Mouse (Mus musculus) CH12.LX (cell line): ENCODE measurements at regions not wholly inside any gene's neighbourhood (a gene's known extent, or its start where the extent isn't known, plus 50 kb on each side); places are given as distances from the start of the nearest gene placed in this dataset.

ENCODE experiments used
- DNase-seq: peaks from one replicate; pipeline ENCODE4 v3.0.0-alpha.2; 2013; ENCODE audit errors: extremely low read depth
- H3K27ac ChIP-seq: 2 replicates; pipeline ENCODE4 v1.5.1; 2012; ENCODE audit warnings: low read depth, mild to moderate bottlenecking, control low read depth, moderate library complexity; ENCODE audit not compliant: insufficient read depth
- H3K27me3 ChIP-seq: replicated peaks from 2 replicates; pipeline ENCODE3; 2012; ENCODE audit warnings: inconsistent platforms
- H3K36me3 ChIP-seq, 2 experiments: replicated peaks in 1 of 2; 2 replicates each; pipeline versions ENCODE3 to v1.6.1; 2012; ENCODE audit warnings: inconsistent platforms in 1 of 2, low read length in 1 of 2, mild to moderate bottlenecking in 1 of 2, mixed read lengths in 1 of 2, moderate library complexity in 1 of 2; ENCODE audit not compliant: control insufficient read depth in 1 of 2, insufficient read depth in 1 of 2
- H3K4me1 ChIP-seq, 2 experiments: 2 replicates each; pipeline ENCODE4 v1.6.1; 2012; ENCODE audit warnings: inconsistent platforms in 1 of 2, moderate library complexity in 1 of 2; ENCODE audit not compliant: insufficient read depth in 2 of 2, control insufficient read depth in 1 of 2
- H3K4me2 ChIP-seq: 2 replicates; pipeline ENCODE4 v1.6.1; 2012; ENCODE audit warnings: low read depth, mild to moderate bottlenecking, control low read depth; ENCODE audit not compliant: poor library complexity, insufficient read depth, severe bottlenecking
- H3K4me3 ChIP-seq, 3 experiments: fragments of 150-350 bp in 1 of 3; sonication (generic) in 1 of 3; replicated peaks in 1 of 3; 2 replicates each; pipeline versions ENCODE3 to v1.5.1; 2011 to 2012; ENCODE audit warnings: low read depth in 2 of 3, low read length in 2 of 3, mild to moderate bottlenecking in 2 of 3, moderate library complexity in 2 of 3, control low read depth in 1 of 3, improper control_type of control experiment in 1 of 3, inconsistent platforms in 1 of 3, mixed read lengths in 1 of 3; ENCODE audit not compliant: poor library complexity in 1 of 3
- H3K79me2 ChIP-seq: replicated peaks from 2 replicates; pipeline ENCODE4 v1.6.1; 2012; ENCODE audit warnings: mild to moderate bottlenecking, moderate library complexity; ENCODE audit not compliant: control insufficient read depth, poor library complexity, insufficient read depth, severe bottlenecking; ENCODE audit errors: extremely low read depth
- H3K9ac ChIP-seq: 2 replicates; pipeline ENCODE4 v1.6.1; 2012; ENCODE audit warnings: low read depth, mild to moderate bottlenecking, control low read depth, moderate library complexity; ENCODE audit not compliant: insufficient read depth
- H3K9me3 ChIP-seq: replicated peaks from 2 replicates; pipeline ENCODE3; 2012; ENCODE audit warnings: low read length, inconsistent platforms, mixed read lengths
- BHLHE40 ChIP-seq: IDR thresholded peaks from 2 replicates; pipeline ENCODE4 v1.6.1; 2011; ENCODE audit warnings: mild to moderate bottlenecking, low read depth, low read length, improper control_type of control experiment
- CHD1 ChIP-seq: IDR thresholded peaks from 2 replicates; pipeline ENCODE4 v1.6.1; 2012; ENCODE audit warnings: low read depth, low read length, improper control_type of control experiment, inconsistent platforms
- E2F4 ChIP-seq: IDR thresholded peaks from 2 replicates; pipeline ENCODE4 v1.6.1; 2011; ENCODE audit warnings: low read depth, low read length, improper control_type of control experiment; ENCODE audit not compliant: insufficient replicate concordance
- ELF1 ChIP-seq: IDR thresholded peaks from 2 replicates; pipeline ENCODE4 v1.6.1; 2014; ENCODE audit warnings: low read depth, mild to moderate bottlenecking, inconsistent platforms, low read length, improper control_type of control experiment
- ETS1 ChIP-seq: conservative IDR thresholded peaks from 2 replicates; pipeline ENCODE4 v1.6.1; 2012; ENCODE audit warnings: low read depth, mild to moderate bottlenecking, inconsistent platforms, low read length, improper control_type of control experiment, moderate library complexity
- GABPA ChIP-seq: IDR thresholded peaks from 2 replicates; pipeline ENCODE4 v1.6.1; 2012; ENCODE audit warnings: low read depth, low read length, improper control_type of control experiment, inconsistent platforms; ENCODE audit not compliant: insufficient replicate concordance
- HCFC1 ChIP-seq: IDR thresholded peaks from 2 replicates; pipeline ENCODE4 v1.6.1; 2012; ENCODE audit warnings: low read depth, mild to moderate bottlenecking, inconsistent platforms, low read length, improper control_type of control experiment
- IRF4 ChIP-seq: IDR thresholded peaks from 2 replicates; pipeline ENCODE4 v1.6.1; 2014; ENCODE audit warnings: low read depth, mild to moderate bottlenecking, inconsistent platforms, low read length, improper control_type of control experiment
- KAT2A ChIP-seq: IDR thresholded peaks from 2 replicates; pipeline ENCODE4 v1.6.1; 2012; ENCODE audit warnings: low read length, improper control_type of control experiment, inconsistent platforms; ENCODE audit not compliant: insufficient replicate concordance
- MAFK ChIP-seq: IDR thresholded peaks from 2 replicates; pipeline ENCODE4 v1.6.1; 2011; ENCODE audit warnings: low read length, improper control_type of control experiment; ENCODE audit not compliant: insufficient replicate concordance
- MAZ ChIP-seq: IDR thresholded peaks from 2 replicates; pipeline ENCODE4 v1.6.1; 2012; ENCODE audit warnings: low read depth, mild to moderate bottlenecking, inconsistent platforms, low read length, improper control_type of control experiment, moderate library complexity
- NELFE ChIP-seq: IDR thresholded peaks from 2 replicates; pipeline ENCODE4 v1.6.1; 2011; ENCODE audit warnings: low read depth, low read length, improper control_type of control experiment
- NRF1 ChIP-seq: IDR thresholded peaks from 2 replicates; pipeline ENCODE4 v1.6.1; 2014; ENCODE audit warnings: low read depth, mild to moderate bottlenecking, inconsistent platforms, low read length, improper control_type of control experiment, moderate library complexity
- POLR2A ChIP-seq: IDR thresholded peaks from 2 replicates; pipeline ENCODE4 v1.6.1; 2011; ENCODE audit warnings: low read depth, mild to moderate bottlenecking, improper control_type of control experiment, low read length
- SIN3A ChIP-seq: IDR thresholded peaks from 2 replicates; pipeline ENCODE4 v1.6.1; 2012; ENCODE audit warnings: low read length, improper control_type of control experiment, inconsistent platforms
- TBP ChIP-seq: conservative IDR thresholded peaks from 2 replicates; pipeline ENCODE4 v1.6.1; 2011; ENCODE audit warnings: low read depth, low read length, improper control_type of control experiment
- TCF12 ChIP-seq: IDR thresholded peaks from 2 replicates; pipeline ENCODE4 v1.6.1; 2014; ENCODE audit warnings: low read depth, mild to moderate bottlenecking, inconsistent platforms, low read length, improper control_type of control experiment
- UBTF ChIP-seq: IDR thresholded peaks from 2 replicates; pipeline ENCODE4 v1.6.1; 2012; ENCODE audit warnings: low read depth, mild to moderate bottlenecking, inconsistent platforms, low read length, improper control_type of control experiment, moderate library complexity
- USF1 ChIP-seq: IDR thresholded peaks from 2 replicates; pipeline ENCODE4 v1.6.1; 2014; ENCODE audit warnings: low read depth, mild to moderate bottlenecking, inconsistent platforms, low read length, improper control_type of control experiment
- USF2 ChIP-seq: conservative IDR thresholded peaks from 2 replicates; pipeline ENCODE4 v1.6.1; 2011; ENCODE audit warnings: low read depth, low read length, improper control_type of control experiment
- dilution Hi-C: fragments of 300-500 bp; cut with MboI; formaldehyde crosslinking; loops from 2 replicates; pipeline ENCODE4 v1.14.3; 2020; ENCODE audit warnings: low sequenced_read_pairs; ENCODE audit not compliant: extremely low pct_unique_long_range_greater_than_20kb, extremely low pct_ligation_motif_present
- in situ Hi-C: fragments of 300-500 bp; cut with MboI; formaldehyde crosslinking; loops from 3 replicates; pipeline ENCODE4 v1.14.3; 2019; ENCODE audit warnings: low sequenced_read_pairs, low pct_ligation_motif_present, low pct_unique_long_range_greater_than_20kb, mixed read lengths

- Histone ChIP-seq H3K4me1 (no peaks in the 10 kb centered on the region), H3K9ac (no peak overlapping the region), H3K36me3 (no peaks in the 10 kb centered on the region), H3K4me3 (no peak overlapping the region), H3K79me2 (no peaks in the 10 kb centered on the region), H3K27ac (no peak overlapping the region)
- in situ Hi-C loops: no loop called here
- DNase-seq: no peak
- TF ChIP-seq USF2: no peak
- TF ChIP-seq POLR2A: no peak
- TF ChIP-seq, all 38 proteins: peak for 0
- no peaks in the 10 kb centered on the region for H3K27me3 ChIP-seq
- dilution Hi-C loops: no loop called here
- H3K4me2 ChIP-seq: no peak overlapping the region
- H3K9me3 ChIP-seq: peaks cover 70% of the 10 kb centered on the region
Observed at GRCm38 (mm10) chr9:112905955-112906354, 670.2 kb upstream of the Arpp21 start.

- H3K4me3 ChIP-seq: no peak overlapping the region
- DNase-seq: no peak
- TF ChIP-seq NRF1 (no peak), HCFC1 (no peak)
- H3K27me3 ChIP-seq: no peaks in the 10 kb centered on the region
- H3K36me3 ChIP-seq: no peaks in the 10 kb centered on the region
- in situ Hi-C loops: no loop called here
- H3K4me2 ChIP-seq: no peak overlapping the region
- H3K27ac ChIP-seq: no peak overlapping the region
- H3K4me1 ChIP-seq: no peaks in the 10 kb centered on the region
- H3K9ac ChIP-seq: no peak overlapping the region
- no peaks in the 10 kb centered on the region for H3K79me2 ChIP-seq
- H3K9me3 ChIP-seq: peaks cover 68% of the 10 kb centered on the region
- dilution Hi-C loops: no loop called here
Observed at GRCm38 (mm10) chr9:112864921-112865320, 629.2 kb upstream of the Arpp21 start.

GRCm38 (mm10) chr9:112861136-112861535, 625.4 kb upstream of the Arpp21 start:
- dilution Hi-C loops: no loop called here
- Histone ChIP-seq H3K9ac (no peak overlapping the region), H3K27ac (no peak overlapping the region), H3K4me1 (no peaks in the 10 kb centered on the region), H3K79me2 (no peaks in the 10 kb centered on the region), H3K36me3 (no peaks in the 10 kb centered on the region), H3K9me3 (peaks cover 72% of the 10 kb centered on the region), H3K4me3 (no peak overlapping the region), H3K4me2 (no peak overlapping the region), H3K27me3 (no peaks in the 10 kb centered on the region)
- no peak for DNase-seq
- in situ Hi-C loops: no loop called here
- TF ChIP-seq SIN3A (no peak), IRF4 (no peak), CHD1 (no peak), NELFE (no peak), TCF12 (no peak), MAFK (no peak), GABPA (no peak), ELF1 (no peak), MAZ (no peak), USF1 (no peak), E2F4 (no peak), TBP (no peak), ETS1 (no peak), KAT2A (no peak), BHLHE40 (no peak), UBTF (no peak)
